Mouse (Mus musculus) kidney, adult 2 months (tissue): ENCODE measurements around the gene Il11ra1. TPM values are rescaled to one million over a fixed set of nuclear protein-coding genes. Genes with fewer than 3 reads are reported as not detected.
"Not testable (repeated sequence)": the region's sequence is repeated elsewhere in the genome, so short reads cannot be mapped to it uniquely, and the experiment has no call there.

Source experiments
- DNase-seq: peaks from one replicate; pipeline ENCODE4 v3.0.0; 2021
- H3K27ac ChIP-seq: fragments of 200-500 bp; 2 replicates; pipeline ENCODE4 v1.5.1; 2012; ENCODE audit warnings: low read depth, low read length, control low read depth, inconsistent platforms; ENCODE audit not compliant: insufficient read depth
- H3K27me3 ChIP-seq: fragments of 200-500 bp; replicated peaks from 2 replicates; pipeline ENCODE4 v1.6.1; 2012; ENCODE audit warnings: mild to moderate bottlenecking, moderate library complexity, low read length, inconsistent platforms; ENCODE audit not compliant: control insufficient read depth, insufficient read depth
- H3K36me3 ChIP-seq: fragments of 200-500 bp; 2 replicates; pipeline ENCODE4 v1.6.1; 2012; ENCODE audit warnings: mild to moderate bottlenecking, moderate library complexity, low read length, inconsistent platforms; ENCODE audit not compliant: control insufficient read depth, insufficient read depth
- H3K4me1 ChIP-seq: fragments of 200-500 bp; 2 replicates; pipeline ENCODE4 v1.6.1; 2011; ENCODE audit warnings: low read length; ENCODE audit not compliant: control insufficient read depth, insufficient read depth
- H3K4me3 ChIP-seq: fragments of 200-500 bp; 2 replicates; pipeline ENCODE4 v1.5.1; 2011; ENCODE audit warnings: mild to moderate bottlenecking, low read depth, low read length, control low read depth; ENCODE audit not compliant: insufficient read depth
- CTCF ChIP-seq: fragments of 200-500 bp; conservative IDR thresholded peaks from 2 replicates; pipeline ENCODE4 v1.5.1; 2011; ENCODE audit warnings: low read depth, mild to moderate bottlenecking, control low read depth, low read length, moderate library complexity, mixed read lengths; ENCODE audit not compliant: insufficient read depth, insufficient read length
- POLR2A ChIP-seq: fragments of 200-500 bp; IDR thresholded peaks from one replicate; pipeline ENCODE4 v1.6.1; 2011; ENCODE audit warnings: low read depth, low read length, control low read depth
- WGBS: fragments of 180-500 bp; shearing (Covaris S2); methylation state at CpG from one replicate; pipeline ENCODE4 v1.1.7; 2018; 5-methylcytosine and 5-hydroxymethylcytosine counted together
- polyA plus RNA-seq: library from polyadenylated mRNA; depleted of rRNA; stranded (reverse); fragments of >200 nt; gene quantifications from 2 replicates; pipeline ENCODE4 v1.2.3, GENCODE M21; 2012

The Il11ra1 gene
- polyA plus RNA-seq, 1 experiment: 125 TPM

- Histone ChIP-seq H3K36me3 (peaks cover 1% of the 10 kb centered on the region; the same call in 1 of the 2 replicates), H3K27me3 (no peaks in the 10 kb centered on the region), H3K4me3 (no peak overlapping the region), H3K4me1 (peaks cover 19% of the 10 kb centered on the region; the same call in 1 of the 2 replicates), H3K27ac (no peak overlapping the region)
- no peak for DNase-seq
- WGBS: 61% methylated on average over 8 of the region's 8 CpGs
- TF ChIP-seq CTCF (no peak), POLR2A (no peak)
Measured at GRCm38 (mm10) chr4:41762099-41762687, 62.4 kb downstream of the Il11ra1 start.

GRCm38 (mm10) chr4:41762688-41763114, 62.9 kb downstream of the Il11ra1 start:
- 48% methylated on average over 8 of the region's 8 CpGs for WGBS
- not testable (repeated sequence) for H3K27ac ChIP-seq

DNA sequence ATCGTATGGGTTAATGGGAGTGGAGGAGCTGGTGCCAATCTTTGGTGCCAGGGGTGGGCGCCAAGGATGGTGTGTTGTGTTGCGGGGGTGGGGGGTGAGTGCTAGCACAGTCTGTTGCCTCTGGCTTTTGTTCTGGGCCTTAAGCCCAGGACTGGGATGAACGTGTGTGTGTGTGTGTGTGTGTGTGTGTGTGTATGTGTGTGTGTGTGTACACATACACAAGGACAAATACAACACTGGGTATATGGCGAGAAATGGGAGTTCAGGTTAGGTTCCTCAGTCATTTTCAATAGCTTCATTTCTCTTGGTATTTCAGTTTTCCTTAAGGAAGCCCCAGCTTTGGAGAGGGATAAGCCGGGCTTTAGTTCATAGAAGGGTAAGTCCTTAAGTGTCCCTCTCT, 63.4 kb downstream of the Il11ra1 start:
- H3K4me1 ChIP-seq: peaks cover 19% of the 10 kb centered on the region; the same call in 1 of the 2 replicates
- H3K4me3 ChIP-seq, DNase-seq, H3K36me3 ChIP-seq, H3K27me3 ChIP-seq, H3K27ac ChIP-seq: not testable (repeated sequence)
- WGBS: 72% methylated on average over 5 of the region's 6 CpGs

More at GRCm38 (mm10) chr4:41762688-41763114, 62.9 kb downstream of the Il11ra1 start:
- peak; percentile 34 for DNase-seq
- H3K4me3 ChIP-seq, H3K27me3 ChIP-seq, H3K36me3 ChIP-seq: not testable (repeated sequence)
- H3K4me1 ChIP-seq: peaks cover 19% of the 10 kb centered on the region; the same call in 1 of the 2 replicates

GRCm38 (mm10) chr4:41767301-41767700, 67.5 kb downstream of the Il11ra1 start:
- WGBS: 83% methylated on average over 10 of the region's 10 CpGs
- not testable (repeated sequence) for H3K27ac ChIP-seq, H3K36me3 ChIP-seq, H3K27me3 ChIP-seq, DNase-seq, H3K4me1 ChIP-seq, H3K4me3 ChIP-seq

DNA sequence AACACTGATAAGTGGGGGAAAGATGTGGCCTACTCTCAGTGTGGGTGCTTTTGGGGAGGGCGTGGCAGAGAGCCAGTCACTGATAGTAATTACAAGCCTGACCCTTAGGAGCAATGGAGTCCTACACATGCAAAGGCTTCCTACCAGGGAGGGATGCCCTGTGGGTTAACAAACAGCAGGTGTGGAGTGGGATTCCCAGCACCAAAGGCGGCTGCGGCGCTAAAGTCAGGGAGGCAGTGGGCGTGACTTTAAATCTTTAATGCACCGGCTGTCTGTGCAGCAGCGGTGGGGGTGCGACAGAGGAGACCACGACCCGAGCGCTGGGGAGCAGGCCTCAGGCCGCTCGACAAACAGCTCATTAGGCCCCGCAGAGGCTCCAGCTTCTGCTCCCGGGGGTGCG, 73.2 kb downstream of the Il11ra1 start:
- 8% methylated on average over 7 of the region's 16 CpGs for WGBS
- not testable (repeated sequence) for H3K27ac ChIP-seq, H3K36me3 ChIP-seq, H3K27me3 ChIP-seq, DNase-seq, H3K4me1 ChIP-seq
- peak overlapping the region; percentile 42 for H3K4me3 ChIP-seq

- H3K4me1 ChIP-seq, H3K36me3 ChIP-seq, H3K27me3 ChIP-seq: not testable (repeated sequence)
- 0% methylated on average over 18 of the region's 25 CpGs for WGBS
- H3K27ac ChIP-seq: peak overlapping the region; percentile 86
- H3K4me3 ChIP-seq: peak overlapping the region; percentile 66
- peak; percentile 91 for DNase-seq
Measured at GRCm38 (mm10) chr4:41773502-41773901, 73.7 kb downstream of the Il11ra1 start.

DNA sequence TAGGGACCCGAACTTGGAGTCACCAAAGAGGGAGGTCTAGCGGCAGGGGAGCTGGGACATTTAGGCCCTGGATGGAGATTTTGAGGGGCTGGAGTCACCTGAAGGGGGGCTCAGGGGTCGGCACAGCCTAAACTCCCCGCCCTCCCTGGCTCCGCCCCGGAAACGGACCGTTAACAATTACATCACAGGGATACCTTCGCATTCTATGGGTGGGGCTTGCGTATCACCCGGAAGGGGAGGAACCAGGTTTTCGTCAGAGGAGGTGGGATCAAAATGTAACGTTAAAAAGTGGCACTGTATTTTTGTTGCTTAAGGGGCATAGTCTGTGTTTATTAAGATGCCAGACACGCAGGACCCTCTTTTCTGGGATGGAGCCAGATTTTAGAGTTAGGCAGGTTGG, 74.2 kb downstream of the Il11ra1 start, which contains the start of gene Ccl27a:
Gene Ccl27a, minus strand, starts transcription at position 246 of the 400 bp plus-strand sequence.
- H3K36me3 ChIP-seq, H3K4me1 ChIP-seq, H3K27me3 ChIP-seq: not testable (repeated sequence)
- H3K27ac ChIP-seq: peak within 1 kb of the TSS; percentile 86
- WGBS: 4% methylated on average over 12 of the region's 14 CpGs
- peak; percentile 94 for DNase-seq
- H3K4me3 ChIP-seq: peak within 1 kb of the TSS; percentile 66

- not testable (repeated sequence) for H3K4me1 ChIP-seq, DNase-seq, H3K4me3 ChIP-seq, H3K27me3 ChIP-seq, H3K36me3 ChIP-seq
- WGBS: 71% methylated on average over 3 of the region's 3 CpGs
- H3K27ac ChIP-seq: peak overlapping the region; percentile 65; the same call in 1 of the 2 replicates
Measured at GRCm38 (mm10) chr4:41774506-41774905, 74.7 kb downstream of the Il11ra1 start.

DNA sequence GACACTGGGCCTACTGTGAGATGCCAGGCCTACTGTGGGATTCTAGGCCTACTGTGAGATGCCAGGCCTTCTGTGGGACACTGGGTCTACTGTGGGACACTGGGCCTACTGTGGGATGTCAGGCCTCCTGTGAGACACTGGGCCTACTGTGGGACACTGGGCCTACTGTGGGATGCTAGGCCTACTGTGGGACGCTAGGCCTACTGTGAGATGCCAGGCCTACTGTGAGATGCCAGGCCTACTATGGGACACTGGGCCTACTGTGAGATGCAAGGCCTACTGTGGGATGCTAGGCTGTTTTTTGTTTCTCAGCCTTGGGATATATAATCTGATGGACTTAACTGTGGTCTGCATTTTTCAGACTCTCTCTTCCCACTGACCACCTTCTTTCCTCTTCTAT, 76.1 kb downstream of the Il11ra1 start:
- H3K27me3 ChIP-seq, DNase-seq, H3K27ac ChIP-seq, H3K4me1 ChIP-seq, H3K4me3 ChIP-seq, H3K36me3 ChIP-seq: not testable (repeated sequence)
- WGBS: 94% methylated on average over 1 of the region's 1 CpGs

- 53% methylated on average over 9 of the region's 9 CpGs for WGBS
- H3K27ac ChIP-seq, H3K4me3 ChIP-seq, H3K36me3 ChIP-seq, DNase-seq, H3K27me3 ChIP-seq, H3K4me1 ChIP-seq: not testable (repeated sequence)
Measured at GRCm38 (mm10) chr4:41781271-41781670, 81.5 kb downstream of the Il11ra1 start.

- not testable (repeated sequence) for H3K27me3 ChIP-seq, DNase-seq, H3K36me3 ChIP-seq, H3K4me1 ChIP-seq, H3K4me3 ChIP-seq, H3K27ac ChIP-seq
- 26% methylated on average over 18 of the region's 21 CpGs for WGBS
Measured at GRCm38 (mm10) chr4:41781748-41782485, 82.1 kb downstream of the Il11ra1 start.
